Mouse (Mus musculus): ENCODE results near the gene Hecw2.

- TF ChIP-seq CTCF (IDR thresholded peaks at IDR 0.05; ENCODE audit: control insufficient read depth, insufficient read depth, insufficient replicate concordance, low read depth, low read length) (no peak), POLR2A (IDR thresholded peaks at IDR 0.05; ENCODE audit: control insufficient read depth, low read depth, low read length) (no peak)
Measured at GRCm38 (mm10) chr1:54153216-54153786, 41.7 kb downstream of the Hecw2 start.

Data from testis, adult 2 months (tissue).